Mouse (Mus musculus): Measurements from ENCODE around the gene Olfr73. TPM values are rescaled to one million over a fixed set of nuclear protein-coding genes. Genes with fewer than 3 reads are reported as not detected.

The Olfr73 gene
- polyA plus RNA-seq, 1 experiment, result not detected

- TF ChIP-seq EP300 (IDR thresholded peaks at IDR 0.05; ENCODE audit: insufficient read depth, low read depth, low read length), result no peak
Measured at GRCm38 (mm10) chr2:87989813-87990212, 47.7 kb downstream of the Olfr73 start, which contains the start of gene Olfr1158. Olfr1158 (plus strand) TSS chr2:87990113.

More at GRCm38 (mm10) chr2:87989813-87990212, 47.7 kb downstream of the Olfr73 start, which contains the start of gene Olfr1158:
- Histone ChIP-seq H3K4me3 (ENCODE audit: low read depth, low read length) (no peak within 1 kb of the TSS), H3K4me1 (ENCODE audit: control insufficient read depth, insufficient read depth, low read length) (no peaks in the 10 kb centered on the region), H3K36me3 (ENCODE audit: control insufficient read depth, insufficient read depth, low read length, poor library complexity, severe bottlenecking) (no peaks in the 10 kb centered on the region), H3K27ac (ENCODE audit: insufficient read depth, low read length) (no peak within 1 kb of the TSS), H3K27me3 (ENCODE audit: control insufficient read depth, insufficient read depth, low read length, poor library complexity, severe bottlenecking) (no peaks in the 10 kb centered on the region), H3K9ac (ENCODE audit: low read depth, poor library complexity, severe bottlenecking) (no peak within 1 kb of the TSS), H3K9me3 (replicated peaks; ENCODE audit: control insufficient read depth, insufficient read depth, low read length, poor library complexity, severe bottlenecking) (no peaks in the 10 kb centered on the region)

Other genes starting within 250 kb of the Olfr73 start
- not detected in 2 replicates for gene Olfr1143, start 237.1 kb downstream of the Olfr73 start, polyA plus RNA-seq (2011; ENCODE audit: insufficient read depth, insufficient read length, low read depth, missing spikeins)
- gene Olfr1145, start 227.9 kb downstream of the Olfr73 start, polyA plus RNA-seq (2011; ENCODE audit: insufficient read depth, insufficient read length, low read depth, missing spikeins), result not detected in 2 replicates
- gene Olfr1148, start 207.2 kb downstream of the Olfr73 start, polyA plus RNA-seq (2011; ENCODE audit: insufficient read depth, insufficient read length, low read depth, missing spikeins), result not detected in 2 replicates
- gene Olfr1150-ps1, start 193.7 kb downstream of the Olfr73 start, polyA plus RNA-seq (2011; ENCODE audit: insufficient read depth, insufficient read length, low read depth, missing spikeins), result not detected in 2 replicates
- gene Olfr1151, start 181.8 kb downstream of the Olfr73 start, polyA plus RNA-seq (2011; ENCODE audit: insufficient read depth, insufficient read length, low read depth, missing spikeins), result not detected in 2 replicates
- gene Olfr1152, start 171.2 kb downstream of the Olfr73 start, polyA plus RNA-seq (2011; ENCODE audit: insufficient read depth, insufficient read length, low read depth, missing spikeins), result not detected in 2 replicates
- gene Olfr1153, start 142.7 kb downstream of the Olfr73 start, polyA plus RNA-seq (2011; ENCODE audit: insufficient read depth, insufficient read length, low read depth, missing spikeins), result not detected in 2 replicates
- not detected in 2 replicates for gene Olfr1154, start 132.5 kb downstream of the Olfr73 start, polyA plus RNA-seq (2011; ENCODE audit: insufficient read depth, insufficient read length, low read depth, missing spikeins)
- gene Olfr1155, start 92.6 kb downstream of the Olfr73 start, polyA plus RNA-seq (2011; ENCODE audit: insufficient read depth, insufficient read length, low read depth, missing spikeins), result not detected in 2 replicates
- not detected in 2 replicates for gene Olfr1156, start 84.6 kb downstream of the Olfr73 start, polyA plus RNA-seq (2011; ENCODE audit: insufficient read depth, insufficient read length, low read depth, missing spikeins)
- gene Olfr1157, start 69.4 kb downstream of the Olfr73 start, polyA plus RNA-seq (2011; ENCODE audit: insufficient read depth, insufficient read length, low read depth, missing spikeins), result not detected in 2 replicates
- not detected in 2 replicates for gene Olfr74, start 63.0 kb downstream of the Olfr73 start, polyA plus RNA-seq (2011; ENCODE audit: insufficient read depth, insufficient read length, low read depth, missing spikeins)
- gene Olfr1158, start 47.6 kb downstream of the Olfr73 start, polyA plus RNA-seq (2011; ENCODE audit: insufficient read depth, insufficient read length, low read depth, missing spikeins), result not detected in 2 replicates
- gene Olfr1160, start 29.4 kb downstream of the Olfr73 start, polyA plus RNA-seq (2011; ENCODE audit: insufficient read depth, insufficient read length, low read depth, missing spikeins), result not detected in 2 replicates
- not detected in 2 replicates for gene Olfr1161, start 14.9 kb downstream of the Olfr73 start, polyA plus RNA-seq (2011; ENCODE audit: insufficient read depth, insufficient read length, low read depth, missing spikeins)
- not detected in 2 replicates for gene Olfr1162, start 13.4 kb upstream of the Olfr73 start, polyA plus RNA-seq (2011; ENCODE audit: insufficient read depth, insufficient read length, low read depth, missing spikeins)
- not detected in 2 replicates for gene Olfr1163, start 34.1 kb upstream of the Olfr73 start, polyA plus RNA-seq (2011; ENCODE audit: insufficient read depth, insufficient read length, low read depth, missing spikeins)
- gene Olfr1164, start 56.3 kb upstream of the Olfr73 start, polyA plus RNA-seq (2011; ENCODE audit: insufficient read depth, insufficient read length, low read depth, missing spikeins), result not detected in 2 replicates
- not detected in 2 replicates for gene Olfr1166, start 90.6 kb upstream of the Olfr73 start, polyA plus RNA-seq (2011; ENCODE audit: insufficient read depth, insufficient read length, low read depth, missing spikeins)
- gene Olfr1167, start 117.5 kb upstream of the Olfr73 start, polyA plus RNA-seq (2011; ENCODE audit: insufficient read depth, insufficient read length, low read depth, missing spikeins), result not detected in 2 replicates
- not detected in 2 replicates for gene Olfr1168, start 144.2 kb upstream of the Olfr73 start, polyA plus RNA-seq (2011; ENCODE audit: insufficient read depth, insufficient read length, low read depth, missing spikeins)
- gene Olfr1170, start 190.6 kb upstream of the Olfr73 start, polyA plus RNA-seq (2011; ENCODE audit: insufficient read depth, insufficient read length, low read depth, missing spikeins), result not detected in 2 replicates
- 0.10 and 0.24 TPM in 2 replicates for gene Olfr1173, start 242.2 kb upstream of the Olfr73 start, polyA plus RNA-seq (2011; ENCODE audit: insufficient read depth, insufficient read length, low read depth, missing spikeins)